Mouse (Mus musculus) heart, adult 2 months (tissue): Measurements from ENCODE around the gene Snx21. TPM values are rescaled to one million over a fixed set of nuclear protein-coding genes. Genes with fewer than 3 reads are reported as not detected.
A peak's percentile ranks its signal among the peaks of the same experiment; 100 is the strongest.

Experiments
- DNase-seq, 2 experiments: peaks; one replicate each; pipeline ENCODE4 v3.0.0; 2021
- H3K27ac ChIP-seq: fragments of 200-600 bp; 2 replicates; pipeline ENCODE4 v1.8.1; 2022
- H3K27me3 ChIP-seq: fragments of 200-500 bp; 2 replicates; pipeline ENCODE4 v1.6.1; 2012; ENCODE audit warnings: mild to moderate bottlenecking, low read length, inconsistent platforms, mixed read lengths; ENCODE audit not compliant: control insufficient read depth, insufficient read depth
- H3K36me3 ChIP-seq: fragments of 200-500 bp; 2 replicates; pipeline ENCODE4 v1.6.1; 2012; ENCODE audit warnings: low read length, inconsistent platforms; ENCODE audit not compliant: control insufficient read depth, insufficient read depth
- H3K4me1 ChIP-seq: fragments of 200-500 bp; 2 replicates; pipeline ENCODE4 v1.6.1; 2011; ENCODE audit warnings: low read length; ENCODE audit not compliant: control insufficient read depth, insufficient read depth
- H3K4me3 ChIP-seq: fragments of 200-600 bp; 2 replicates; pipeline ENCODE4 v1.8.1; 2022
- H3K79me2 ChIP-seq: fragments of 200-500 bp; replicated peaks from 2 replicates; pipeline ENCODE4 v1.6.1; 2012; ENCODE audit warnings: mild to moderate bottlenecking, inconsistent platforms, low read length, moderate library complexity, mixed read lengths; ENCODE audit not compliant: control insufficient read depth, insufficient read depth
- H3K9ac ChIP-seq: fragments of 200-500 bp; 2 replicates; pipeline ENCODE4 v1.6.1; 2012; ENCODE audit warnings: low read depth, mild to moderate bottlenecking, control low read depth, inconsistent platforms, low read length, mixed read lengths
- CTCF ChIP-seq: fragments of 200-600 bp; IDR thresholded peaks from 2 replicates; pipeline ENCODE4 v1.8.1; 2022; ENCODE audit warnings: antibody characterized with exemption, mild to moderate bottlenecking, moderate library complexity
- EP300 ChIP-seq: fragments of 200-500 bp; IDR thresholded peaks from 2 replicates; pipeline ENCODE4 v1.6.1; 2011; ENCODE audit warnings: low read depth, low read length, control low read depth; ENCODE audit not compliant: insufficient read depth
- POLR2A ChIP-seq: fragments of 200-500 bp; IDR thresholded peaks from 2 replicates; pipeline ENCODE4 v1.6.1; 2011; ENCODE audit warnings: mild to moderate bottlenecking, low read depth, low read length, control low read depth; ENCODE audit not compliant: insufficient read depth
- WGBS: fragments of 180-500 bp; shearing (Covaris S2); methylation state at CpG from one replicate; pipeline ENCODE4 v1.1.7; 2018; 5-methylcytosine and 5-hydroxymethylcytosine counted together
- intact Hi-C: fragments of 180-260 bp; cut with DNase I; formaldehyde crosslinking; loops from one replicate; pipeline ENCODE4 v1.15.1; 2025
- polyA plus RNA-seq: library from polyadenylated mRNA; depleted of rRNA; stranded (reverse); fragments of >200 nt; gene quantifications from 2 replicates; pipeline ENCODE4 v1.2.3, GENCODE M21; 2012
- total RNA-seq, 2 experiments: library from RNA; stranded (reverse); gene quantifications; 2 replicates each; pipeline ENCODE4 v1.2.3; 2021

Snx21 gene
- total and polyA plus RNA-seq, 3 experiments = 21.2 to 30.3 (median 29.0) TPM

- H3K79me2 ChIP-seq = no peaks in the 10 kb centered on the region
- intact Hi-C loops = loop anchor here (5.0 kb wide), 1 partner anchor 40 kb away; the partner anchor contains the start of genes Dnttip1 and Wfdc3
- peak overlapping the region; percentile 88; the same call in 1 of the 2 replicates for H3K4me3 ChIP-seq
- TF ChIP-seq POLR2A (no peak), EP300 (no peak), CTCF (no peak)
- H3K9ac ChIP-seq = no peak overlapping the region
- DNase-seq = peak in 1 of 2 experiments; percentile 21
- no peaks in the 10 kb centered on the region for H3K27me3 ChIP-seq
- WGBS = 78% methylated on average over 3 of the region's 3 CpGs
- peaks cover 12% of the 10 kb centered on the region for H3K4me1 ChIP-seq
- H3K36me3 ChIP-seq = peaks cover 3% of the 10 kb centered on the region; the same call in 1 of the 2 replicates
- H3K27ac ChIP-seq = peak overlapping the region; percentile 94
Observed at GRCm38 (mm10) chr2:164787032-164787431, 1.4 kb downstream of the Snx21 start.

- WGBS = 68% methylated on average over 10 of the region's 10 CpGs
- TF ChIP-seq CTCF (no peak), EP300 (no peak), POLR2A (no peak)
- Histone ChIP-seq H3K9ac (no peak overlapping the region), H3K36me3 (peaks cover 3% of the 10 kb centered on the region; the same call in 1 of the 2 replicates), H3K27ac (no peak overlapping the region), H3K27me3 (no peaks in the 10 kb centered on the region), H3K4me1 (peaks cover 12% of the 10 kb centered on the region), H3K4me3 (no peak overlapping the region), H3K79me2 (no peaks in the 10 kb centered on the region)
- intact Hi-C loops = loop anchor here (5.0 kb wide), 1 partner anchor 40 kb away; the partner anchor contains the start of genes Dnttip1 and Wfdc3
- no peak for DNase-seq
Observed at GRCm38 (mm10) chr2:164787779-164788178, 2.2 kb downstream of the Snx21 start.

GRCm38 (mm10) chr2:164788411-164788810, 2.8 kb downstream of the Snx21 start:
- peaks cover 3% of the 10 kb centered on the region; the same call in 1 of the 2 replicates for H3K36me3 ChIP-seq
- WGBS = 63% methylated on average over 4 of the region's 4 CpGs

GRCm38 (mm10) chr2:164790451-164790850, 4.8 kb downstream of the Snx21 start:
- intact Hi-C loops = no loop called here
- no peak overlapping the region for H3K4me3 ChIP-seq
- no peak overlapping the region for H3K9ac ChIP-seq
- H3K36me3 ChIP-seq = peaks cover 5% of the 10 kb centered on the region
- H3K27me3 ChIP-seq = no peaks in the 10 kb centered on the region
- WGBS = 53% methylated on average over 4 of the region's 4 CpGs
- TF ChIP-seq POLR2A (no peak), CTCF (no peak), EP300 (no peak)
- peaks cover 11% of the 10 kb centered on the region for H3K4me1 ChIP-seq
- H3K27ac ChIP-seq = no peak overlapping the region
- no peaks in the 10 kb centered on the region for H3K79me2 ChIP-seq
- peak in 1 of 2 experiments; percentile 36 for DNase-seq

More at GRCm38 (mm10) chr2:164788411-164788810, 2.8 kb downstream of the Snx21 start:
- Histone ChIP-seq H3K27ac (no peak overlapping the region), H3K79me2 (no peaks in the 10 kb centered on the region), H3K9ac (no peak overlapping the region), H3K4me1 (peaks cover 13% of the 10 kb centered on the region), H3K4me3 (no peak overlapping the region), H3K27me3 (no peaks in the 10 kb centered on the region)
- intact Hi-C loops = loop anchor here (5.0 kb wide), 1 partner anchor 41 kb away; the partner anchor contains the start of genes Dnttip1 and Wfdc3
- TF ChIP-seq POLR2A (no peak), EP300 (no peak), CTCF (no peak)
- peak in 1 of 2 experiments; percentile 31 for DNase-seq

GRCm38 (mm10) chr2:164791841-164792261, 6.2 kb downstream of the Snx21 start:
- DNase-seq = peak in 1 of 2 experiments; percentile 26
- Histone ChIP-seq H3K27ac (no peak overlapping the region), H3K36me3 (peaks cover 5% of the 10 kb centered on the region), H3K4me1 (peaks cover 7% of the 10 kb centered on the region), H3K79me2 (no peaks in the 10 kb centered on the region), H3K27me3 (no peaks in the 10 kb centered on the region), H3K9ac (no peak overlapping the region), H3K4me3 (no peak overlapping the region)
- intact Hi-C loops = no loop called here
- 77% methylated on average over 18 of the region's 18 CpGs for WGBS
- TF ChIP-seq EP300 (no peak), CTCF (no peak), POLR2A (no peak)

- Histone ChIP-seq H3K4me3 (no peak overlapping the region), H3K27me3 (no peaks in the 10 kb centered on the region), H3K4me1 (peaks cover 4% of the 10 kb centered on the region), H3K36me3 (peaks cover 2% of the 10 kb centered on the region; the same call in 1 of the 2 replicates), H3K79me2 (no peaks in the 10 kb centered on the region), H3K27ac (no peak overlapping the region), H3K9ac (no peak overlapping the region)
- intact Hi-C loops = no loop called here
- TF ChIP-seq EP300 (no peak), POLR2A (no peak), CTCF (no peak)
- WGBS = 80% methylated on average over 12 of the region's 12 CpGs
- peak in 1 of 2 experiments; percentile 26 for DNase-seq
Observed at GRCm38 (mm10) chr2:164792400-164793190, 7.0 kb downstream of the Snx21 start.
